Mouse (Mus musculus): ENCODE data around the gene Mx1.

DNA sequence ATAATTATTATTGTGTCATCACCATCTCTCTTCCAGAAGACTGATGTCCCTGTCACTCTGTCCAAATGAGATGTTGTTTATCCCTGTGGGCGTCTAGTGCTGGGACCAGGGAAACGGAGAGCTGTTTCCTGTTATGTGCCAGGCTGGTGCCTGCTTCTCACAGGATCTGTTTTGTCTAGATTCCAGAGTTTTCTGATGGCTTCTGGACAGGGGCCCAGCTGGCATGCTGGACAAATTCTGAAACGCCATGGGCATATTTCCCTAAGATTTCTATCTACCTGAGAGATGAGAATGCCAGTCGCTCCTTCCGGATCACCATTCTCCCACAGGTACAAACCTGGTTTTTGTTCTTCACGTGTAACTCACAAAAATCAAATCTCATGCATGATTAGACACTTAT is 41.0 kb downstream of the Mx1 start:
- no peak for TF ChIP-seq CTCF (conservative IDR thresholded peaks at IDR 0.05; ENCODE audit: low read length)
- TF ChIP-seq NANOG (IDR thresholded peaks at IDR 0.05; ENCODE audit: borderline replicate concordance, low read length): no peak

Measured in E14TG2a.4 (cell line).